Mouse (Mus musculus) c-Kit-positive CD71-positive TER-119-positive erythroid progenitor cells, embryonic 14.5 days (primary cell): ENCODE results near the gene Rspry1.

Experiments
- DNase-seq: peaks from one replicate; pipeline ENCODE4 v3.0.0-alpha.2; 2013; ENCODE audit warnings: low spot score

The Rspry1 gene

DNA sequence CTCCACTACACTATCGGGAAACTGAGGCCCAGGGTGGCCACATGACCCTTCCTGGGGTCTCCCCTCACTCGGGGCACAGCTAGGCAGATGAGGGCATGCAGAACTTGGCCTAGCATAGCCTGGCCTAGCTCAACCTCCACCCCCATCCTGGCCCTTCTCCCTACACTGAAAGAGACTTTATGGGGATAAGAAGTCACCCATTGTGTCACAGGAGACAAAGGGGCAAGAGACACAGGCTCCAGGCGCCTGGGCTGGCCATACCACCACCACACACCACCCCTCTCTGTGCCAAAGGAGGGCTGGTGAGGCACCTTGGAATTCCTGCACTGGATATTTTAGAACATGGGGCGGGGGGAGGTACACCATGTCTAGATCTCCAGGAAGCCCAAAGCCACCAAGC is 82.5 kb downstream of the Rspry1 start:
- no peak for DNase-seq

DNA sequence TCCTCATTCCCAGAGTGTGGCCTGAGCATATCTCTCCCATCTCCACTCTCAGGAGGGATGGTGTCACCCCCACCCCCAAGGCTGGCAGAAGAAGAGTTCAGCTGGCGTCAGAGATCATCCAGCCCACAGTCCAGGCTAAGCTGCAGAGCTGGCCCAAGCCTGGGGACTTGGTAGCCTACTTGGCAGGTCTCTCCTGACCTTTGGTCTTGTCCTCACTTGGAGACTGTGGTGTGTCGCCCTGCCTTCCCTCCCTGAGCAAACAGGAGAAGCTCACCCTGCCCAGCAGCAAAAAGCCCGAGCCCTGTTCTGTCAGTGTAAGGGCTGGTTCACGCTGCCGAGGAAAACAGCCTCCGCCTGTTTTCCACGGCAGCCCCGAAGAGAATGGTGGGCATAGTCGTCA is 84.2 kb downstream of the Rspry1 start:
- DNase-seq: no peak

DNA sequence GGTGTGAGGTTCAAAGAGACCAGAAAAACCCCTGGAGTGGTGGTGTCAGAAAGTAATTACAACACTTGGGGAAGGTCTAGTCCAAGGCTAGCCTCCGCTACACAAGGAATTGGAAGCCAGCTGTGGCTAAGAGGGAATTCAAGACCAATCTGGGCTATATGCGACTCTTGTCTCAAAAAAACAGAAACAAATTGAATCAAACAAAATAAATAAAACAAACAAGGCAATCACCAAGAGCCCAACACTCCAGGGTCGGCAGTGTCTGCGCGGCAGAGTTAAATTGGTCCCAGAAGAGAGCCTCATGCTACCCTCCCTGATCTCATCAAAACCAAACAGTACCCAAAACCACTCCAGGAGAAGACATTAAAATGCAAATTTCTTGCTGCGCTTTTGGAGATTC is 93.0 kb downstream of the Rspry1 start:
- no peak for DNase-seq

DNA sequence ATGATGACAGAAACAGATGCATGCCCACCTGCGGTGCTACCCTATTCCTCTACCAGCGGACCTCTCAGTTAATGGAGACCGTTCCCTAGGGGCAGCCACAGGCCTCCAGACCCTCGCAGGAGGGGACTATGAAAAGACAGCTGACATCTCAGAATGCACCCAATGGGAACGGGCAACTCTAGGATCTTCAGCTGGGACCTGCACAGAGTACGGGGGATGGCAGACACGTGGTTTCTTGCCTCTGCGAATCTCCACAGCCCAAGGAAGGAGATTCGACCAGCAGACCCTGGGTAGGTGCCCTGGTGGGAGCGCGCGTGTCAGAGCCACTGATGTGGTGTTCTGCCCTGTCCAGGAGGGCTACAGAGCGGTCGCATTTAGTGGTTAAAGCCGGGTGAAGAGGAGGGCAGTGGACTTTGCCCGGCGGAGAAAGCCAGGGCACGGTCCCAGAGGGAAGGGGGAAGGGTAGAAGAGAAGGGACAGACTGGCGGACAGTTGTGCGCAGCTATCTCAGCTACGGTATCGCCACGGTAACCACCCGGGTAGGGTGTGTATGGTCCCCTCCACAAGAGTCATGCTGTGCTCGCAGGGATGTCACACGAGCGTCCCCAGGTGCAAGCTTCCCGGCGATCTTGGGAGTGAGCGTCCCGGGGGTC is 93.7 kb downstream of the Rspry1 start:
- DNase-seq: no peak

DNA sequence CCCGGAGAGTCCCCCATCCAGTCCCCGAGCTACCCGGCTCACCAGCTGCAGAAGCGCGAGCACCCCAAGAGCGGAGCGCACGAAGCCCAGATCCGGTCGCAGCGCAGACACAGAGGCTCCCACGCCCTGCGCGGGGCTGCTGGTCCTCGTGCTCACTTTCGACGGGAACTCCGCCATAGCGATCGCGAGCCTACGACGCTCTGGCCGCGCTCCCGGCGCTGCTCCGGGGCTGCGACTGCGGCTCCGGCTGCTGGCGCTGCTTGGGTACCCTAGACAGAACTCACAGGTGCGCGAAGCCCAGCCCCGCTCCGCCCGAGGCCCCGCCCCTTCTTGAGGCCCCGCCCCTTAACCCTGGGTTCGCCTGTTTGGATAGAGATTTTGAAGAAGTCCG is 94.3 kb downstream of the Rspry1 start, which contains the start of gene Pllp:
Pllp (minus strand) TSS at position 285 of the 391 bp plus-strand sequence.
- DNase-seq: no peak

DNA sequence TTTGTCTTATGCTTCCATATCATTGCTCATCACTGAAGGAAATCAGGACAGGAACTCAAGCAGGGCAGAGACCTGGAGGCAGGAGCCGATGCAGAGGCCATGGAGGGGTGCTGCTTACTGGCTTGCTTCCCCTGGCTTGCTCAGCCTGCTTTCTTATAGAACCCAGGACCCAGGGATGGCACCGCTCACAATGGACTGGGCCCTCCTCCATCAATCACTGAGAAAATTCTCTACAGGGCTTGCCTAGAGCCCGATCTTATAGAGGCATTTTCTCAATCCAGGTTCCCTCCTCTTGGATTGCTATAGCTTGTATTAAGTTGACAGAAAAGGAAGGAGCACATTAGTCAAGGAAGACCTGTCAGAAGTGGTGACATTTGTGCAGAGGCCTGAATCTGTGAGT is 94.8 kb downstream of the Rspry1 start:
- DNase-seq: no peak

DNA sequence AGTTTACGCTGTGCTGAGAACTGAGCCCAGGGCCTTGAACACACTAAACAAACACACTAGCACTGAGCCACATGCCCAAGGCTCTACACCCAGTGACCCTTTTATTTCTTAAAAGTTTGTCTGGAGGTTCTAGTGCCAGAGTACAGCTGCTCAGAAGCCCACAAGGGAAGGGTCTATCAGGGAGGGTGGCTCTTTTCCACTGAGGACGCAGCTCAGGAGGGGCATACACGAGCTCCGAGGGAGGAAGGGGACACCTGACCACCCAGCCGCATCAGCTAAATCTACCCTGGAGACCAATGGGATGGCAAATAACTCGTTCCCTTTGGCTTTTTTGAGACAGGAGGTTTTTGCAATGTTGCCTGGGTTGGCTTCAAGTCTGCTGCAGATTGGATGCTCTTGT is 96.2 kb downstream of the Rspry1 start:
- DNase-seq: no peak

DNA sequence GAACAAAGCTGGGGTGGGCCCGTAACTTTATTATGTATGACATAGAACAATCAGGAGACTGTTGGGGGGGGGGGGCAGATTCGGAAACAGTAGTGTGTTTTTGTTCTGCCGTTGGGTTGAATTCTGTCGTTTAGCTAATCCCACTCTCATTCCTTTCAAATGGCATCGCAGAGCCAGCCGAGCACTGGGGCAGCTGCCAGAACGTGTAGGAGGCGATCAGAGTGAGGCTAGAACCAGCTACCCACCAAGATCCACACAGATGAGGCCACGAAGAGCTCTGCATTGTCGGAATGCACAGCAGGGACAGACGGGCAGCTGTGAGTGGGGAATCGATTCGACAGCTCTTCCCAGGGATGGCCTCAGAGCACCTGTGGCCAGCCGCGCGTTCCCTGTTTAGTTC is 97.6 kb downstream of the Rspry1 start:
- no peak for DNase-seq

DNA sequence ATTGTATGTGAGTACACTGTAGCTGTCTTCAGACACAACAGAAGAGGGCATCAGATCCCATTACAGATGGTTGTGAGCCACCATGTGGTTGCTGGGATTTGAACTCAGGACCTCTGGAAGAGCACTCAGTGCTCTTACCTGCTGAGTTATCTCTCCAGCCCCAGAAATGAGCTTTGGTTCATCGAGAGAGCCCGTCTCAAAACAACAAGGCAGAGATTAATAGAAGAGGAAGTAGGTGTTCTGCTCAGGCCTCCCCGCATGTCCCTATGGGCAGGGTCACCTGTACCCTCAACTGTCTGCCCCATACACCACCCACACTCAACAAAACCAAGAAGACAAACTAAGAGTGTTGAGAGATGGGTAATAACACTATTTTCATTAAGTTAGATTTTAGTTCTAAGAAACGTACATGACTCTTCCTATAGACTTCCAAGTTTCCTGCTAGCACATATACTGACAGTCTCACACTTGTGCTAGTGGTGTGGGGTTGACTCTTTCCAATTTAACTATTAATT is 98.7 kb downstream of the Rspry1 start:
- DNase-seq: no peak

DNA sequence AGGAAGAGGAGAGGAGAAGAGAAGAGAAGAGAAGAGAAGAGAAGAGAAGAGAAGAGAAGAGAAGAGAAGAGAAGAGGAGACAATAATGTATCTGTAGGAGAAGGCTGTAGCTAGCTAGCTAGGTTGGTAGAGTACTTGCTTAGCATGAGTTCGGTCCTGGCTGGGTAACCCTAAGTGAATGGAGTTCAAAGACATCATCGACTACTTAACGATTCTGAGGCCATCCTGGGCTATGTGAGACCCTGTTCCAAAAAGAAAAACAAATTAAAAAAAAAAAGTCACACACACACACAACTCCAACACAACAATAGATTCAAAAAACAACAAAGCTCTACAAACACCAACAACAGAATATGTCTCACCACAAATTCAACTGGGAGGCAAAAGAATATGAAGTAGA is 100.4 kb downstream of the Rspry1 start:
- no peak for DNase-seq

DNA sequence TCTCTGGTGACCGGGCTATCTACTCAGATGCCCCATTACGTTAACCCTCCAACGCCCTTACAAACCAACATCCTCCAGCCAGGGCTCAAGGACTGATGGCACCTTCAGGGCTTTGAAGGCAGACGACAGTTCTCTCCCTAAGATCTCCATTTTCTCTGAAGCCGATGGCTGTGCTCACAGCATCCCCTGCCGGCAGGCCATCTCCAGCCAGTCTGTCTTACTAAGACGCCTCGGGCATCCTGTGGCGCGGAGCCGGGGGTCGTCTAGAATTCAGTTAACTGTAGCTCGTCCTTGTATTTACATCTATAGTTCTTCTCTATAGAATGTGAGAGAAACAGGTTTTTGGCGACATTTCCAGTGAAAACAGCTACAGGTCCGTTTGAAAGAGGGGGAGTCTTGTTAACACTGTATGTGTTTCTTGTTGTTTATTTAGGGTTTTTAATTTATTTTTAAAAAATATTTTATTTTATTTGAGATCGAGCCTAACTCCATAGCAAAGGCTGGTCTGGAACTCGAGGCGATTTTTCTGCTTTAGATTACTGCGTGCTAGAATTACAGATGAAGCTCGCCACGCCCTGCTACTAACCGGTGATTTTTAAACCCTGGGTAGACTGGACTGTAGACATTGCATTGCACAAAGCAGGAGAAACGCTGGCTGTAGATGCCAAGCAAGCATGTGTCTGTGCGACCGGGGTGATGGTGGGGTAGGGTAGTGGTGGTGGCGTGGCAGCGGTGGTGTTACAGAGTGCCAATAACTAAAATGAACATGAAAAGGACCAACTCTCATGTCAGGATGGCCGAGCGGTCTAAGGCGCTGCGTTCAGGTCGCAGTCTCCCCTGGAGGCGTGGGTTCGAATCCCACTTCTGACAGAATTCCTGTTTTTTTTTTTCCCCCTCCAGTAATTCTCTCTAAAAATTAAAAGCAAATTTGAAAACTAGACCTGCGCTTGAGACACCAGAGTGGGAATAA is 101.4 kb downstream of the Rspry1 start:
- DNase-seq: peak; percentile 86

DNA sequence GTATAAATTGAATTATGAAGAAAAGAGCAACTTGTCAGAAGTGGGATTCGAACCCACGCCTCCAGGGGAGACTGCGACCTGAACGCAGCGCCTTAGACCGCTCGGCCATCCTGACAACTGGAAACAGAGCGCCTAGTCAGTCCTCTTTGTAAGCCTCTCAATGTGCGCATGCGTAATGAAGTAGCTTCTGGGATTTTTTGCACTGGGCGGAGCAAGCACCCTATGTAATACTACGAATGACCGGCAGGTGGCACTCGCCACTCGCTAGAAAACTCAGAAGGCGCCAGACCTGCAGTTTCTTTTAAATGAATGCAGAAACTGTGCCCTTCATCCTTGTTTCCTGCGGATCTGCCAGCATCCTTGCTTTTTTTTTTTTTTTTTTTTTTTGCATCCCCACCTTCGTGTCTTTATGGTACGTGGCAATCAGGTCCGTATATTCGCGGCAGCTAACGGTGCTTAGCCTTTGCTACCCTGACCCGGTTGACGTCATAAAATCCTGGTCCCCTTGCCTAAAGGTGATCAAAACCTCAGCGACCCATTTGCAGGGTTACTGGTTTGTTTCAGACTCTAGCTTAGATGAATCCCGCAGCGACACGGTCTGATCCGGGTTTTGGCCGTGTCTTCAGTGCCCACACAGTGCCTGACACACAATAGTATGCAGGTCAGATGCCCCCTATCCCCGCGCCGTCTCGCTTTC is 102.4 kb downstream of the Rspry1 start:
- peak; percentile 100 for DNase-seq

DNA sequence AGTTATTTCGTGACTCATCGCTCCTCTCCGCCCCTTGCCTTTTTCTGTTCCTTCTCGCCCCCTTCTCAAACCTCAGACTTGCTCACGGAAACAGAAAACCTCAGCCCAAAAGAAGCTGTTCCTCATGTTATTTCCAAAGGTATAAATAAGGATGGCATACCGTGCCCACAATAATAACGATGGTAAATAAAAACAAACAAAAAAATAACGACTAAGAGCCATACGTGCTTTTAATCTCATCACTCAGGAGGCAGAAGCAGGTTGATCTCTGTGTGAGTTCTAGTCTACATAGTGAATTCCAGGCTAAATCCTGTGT is 102.9 kb downstream of the Rspry1 start:
- DNase-seq: no peak

DNA sequence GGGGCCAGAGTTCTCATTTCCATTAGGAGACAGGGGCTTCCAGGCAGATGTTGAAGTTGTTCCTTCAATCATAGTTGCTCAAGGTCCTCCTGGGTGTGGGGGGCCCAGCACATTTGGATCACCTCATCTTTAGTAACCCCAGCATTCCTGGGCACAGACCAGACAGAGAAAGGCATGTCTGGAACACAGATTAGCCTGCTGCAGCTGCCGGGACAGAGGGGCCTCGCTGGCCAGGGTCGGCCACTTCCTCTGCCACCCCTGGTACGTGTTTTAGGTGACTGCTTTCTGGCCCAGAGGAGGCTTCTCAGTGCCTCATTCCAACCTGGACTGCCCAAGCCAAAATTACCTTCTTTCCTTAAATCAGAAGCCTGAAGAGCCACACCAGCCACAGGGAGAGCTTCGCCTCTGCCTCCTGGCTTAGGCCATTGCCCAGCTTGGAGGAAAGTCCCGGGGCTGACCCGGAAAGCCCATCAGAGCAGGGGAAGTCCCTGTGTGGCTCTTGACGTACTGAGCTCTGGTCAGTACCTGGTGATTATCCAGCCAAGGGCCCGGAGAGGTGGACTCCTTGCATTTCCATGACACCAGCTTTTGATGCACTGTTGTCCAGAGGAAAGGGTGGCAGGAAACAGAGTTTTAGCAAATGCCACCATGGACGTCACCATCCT is 104.0 kb downstream of the Rspry1 start:
- DNase-seq: no peak

DNA sequence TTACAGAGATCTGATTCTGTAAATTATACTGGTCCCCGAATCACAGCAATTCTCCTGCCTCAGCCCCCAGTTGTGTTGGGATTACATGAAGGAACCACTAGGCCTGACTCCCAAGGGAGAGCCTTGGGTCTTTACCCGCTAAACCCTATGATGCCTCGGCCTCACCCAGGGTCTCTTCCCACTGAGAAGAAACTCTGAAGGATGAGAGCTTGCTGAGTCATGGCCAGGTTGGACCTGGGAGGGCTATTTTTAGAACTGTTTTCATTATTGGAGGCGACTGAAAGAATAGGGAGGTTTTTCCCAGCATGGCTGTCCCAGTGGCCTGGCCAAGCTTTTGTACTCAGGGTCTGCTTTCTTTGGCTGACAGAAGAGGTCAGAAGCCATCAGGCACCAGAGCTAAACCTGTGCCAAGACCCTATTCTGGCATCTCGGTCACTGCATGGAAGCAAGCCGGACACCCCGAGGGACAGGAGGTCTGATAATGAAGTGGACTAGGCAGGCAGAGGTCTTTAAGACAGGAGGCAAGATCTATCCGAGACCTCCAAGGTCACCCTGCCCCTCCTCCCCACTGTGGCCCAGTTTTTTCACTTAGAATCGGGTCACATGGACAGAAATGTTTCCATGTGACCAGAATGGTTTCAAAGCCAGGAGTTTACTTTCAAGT is 105.1 kb downstream of the Rspry1 start:
- no peak for DNase-seq
